Mouse (Mus musculus) urinary bladder, postnatal 25 days (tissue): ENCODE measurements around the gene Gadd45b.

Experiments
- DNase-seq: peaks from one replicate; pipeline ENCODE4 v3.0.0; 2022; ENCODE audit warnings: low spot score

Gene Gadd45b

GRCm38 (mm10) chr10:80909375-80910162, 20.3 kb upstream of the Gadd45b start:
- no peak for DNase-seq

- no peak for DNase-seq
Observed at GRCm38 (mm10) chr10:80911354-80911753, 18.5 kb upstream of the Gadd45b start.

GRCm38 (mm10) chr10:80911891-80912290, 18.0 kb upstream of the Gadd45b start:
- DNase-seq: no peak

GRCm38 (mm10) chr10:80913364-80914011, 16.4 kb upstream of the Gadd45b start:
- no peak for DNase-seq

GRCm38 (mm10) chr10:80914253-80914656, 15.6 kb upstream of the Gadd45b start:
- DNase-seq: no peak

- DNase-seq: no peak
Observed at GRCm38 (mm10) chr10:80915260-80915659, 14.6 kb upstream of the Gadd45b start.

GRCm38 (mm10) chr10:80915736-80916135, 14.1 kb upstream of the Gadd45b start:
- no peak for DNase-seq

- no peak for DNase-seq
Observed at GRCm38 (mm10) chr10:80917336-80917778, 12.5 kb upstream of the Gadd45b start.

- DNase-seq: peak; percentile 65
Observed at GRCm38 (mm10) chr10:80917779-80918434, 12.0 kb upstream of the Gadd45b start, which contains the start of gene Lmnb2. TSS of gene Lmnb2 (minus strand) at chr10:80918245.

- DNase-seq: no peak
Observed at GRCm38 (mm10) chr10:80921923-80922322, 8.0 kb upstream of the Gadd45b start.

- no peak for DNase-seq
Observed at GRCm38 (mm10) chr10:80925472-80925871, 4.4 kb upstream of the Gadd45b start.

GRCm38 (mm10) chr10:80928586-80929298, 1.1 kb upstream of the Gadd45b start:
- DNase-seq: peak; percentile 86

- DNase-seq: no peak
Observed at GRCm38 (mm10) chr10:80930361-80931152, 684 bp downstream of the Gadd45b start.

GRCm38 (mm10) chr10:80931153-80931671, 1.3 kb downstream of the Gadd45b start:
- DNase-seq: no peak

- DNase-seq: no peak
Observed at GRCm38 (mm10) chr10:80931695-80932094, 1.8 kb downstream of the Gadd45b start.

GRCm38 (mm10) chr10:80932206-80932605, 2.3 kb downstream of the Gadd45b start:
- DNase-seq: no peak

- DNase-seq: no peak
Observed at GRCm38 (mm10) chr10:80932700-80933420, 3.0 kb downstream of the Gadd45b start.

GRCm38 (mm10) chr10:80933421-80933979, 3.6 kb downstream of the Gadd45b start:
- no peak for DNase-seq

GRCm38 (mm10) chr10:80934136-80934985, 4.5 kb downstream of the Gadd45b start:
- no peak for DNase-seq
